Mouse (Mus musculus) thymus, adult 2 months (tissue): ENCODE results near the gene Actg1. TPM values are rescaled to one million over a fixed set of nuclear protein-coding genes. Genes with fewer than 3 reads are reported as not detected.
A peak's percentile ranks its signal among the peaks of the same experiment; 100 is the strongest.

Experiments used
- DNase-seq: peaks from one replicate; pipeline ENCODE4 v3.0.0; 2021
- H3K27ac ChIP-seq: fragments of 200-500 bp; 2 replicates; pipeline ENCODE4 v1.5.1; 2012; ENCODE audit warnings: low read length, control low read depth; ENCODE audit not compliant: control insufficient read depth, insufficient read depth
- H3K27me3 ChIP-seq: fragments of 200-500 bp; 2 replicates; pipeline ENCODE4 v1.6.1; 2012; ENCODE audit warnings: mild to moderate bottlenecking, low read length, moderate library complexity, mixed read lengths; ENCODE audit not compliant: control insufficient read depth, insufficient read depth
- H3K36me3 ChIP-seq: fragments of 200-500 bp; 2 replicates; pipeline ENCODE4 v1.6.1; 2012; ENCODE audit warnings: mild to moderate bottlenecking, low read length, moderate library complexity; ENCODE audit not compliant: control insufficient read depth, insufficient read depth
- H3K4me1 ChIP-seq: fragments of 200-500 bp; replicated peaks from 2 replicates; pipeline ENCODE4 v1.6.1; 2012; ENCODE audit warnings: low read length; ENCODE audit not compliant: control insufficient read depth, insufficient read depth
- H3K4me3 ChIP-seq: fragments of 200-500 bp; 2 replicates; pipeline ENCODE4 v1.5.1; 2012; ENCODE audit warnings: mild to moderate bottlenecking, low read length, control low read depth, moderate library complexity; ENCODE audit not compliant: control insufficient read depth, insufficient read depth
- CTCF ChIP-seq: fragments of 200-500 bp; IDR thresholded peaks from 2 replicates; pipeline ENCODE4 v1.5.1; 2012; ENCODE audit warnings: mild to moderate bottlenecking, control low read depth, low read length, moderate library complexity, borderline replicate concordance; ENCODE audit not compliant: control insufficient read depth, poor library complexity, insufficient read depth; ENCODE audit errors: extremely low read depth
- POLR2A ChIP-seq: fragments of 200-500 bp; IDR thresholded peaks from 2 replicates; pipeline ENCODE4 v1.6.1; 2012; ENCODE audit warnings: mild to moderate bottlenecking, low read length, control low read depth, moderate library complexity; ENCODE audit not compliant: control insufficient read depth, poor library complexity, insufficient read depth; ENCODE audit errors: extremely low read depth
- WGBS: fragments of 180-500 bp; shearing (Covaris S2); methylation state at CpG from one replicate; pipeline ENCODE4 v1.1.7; 2018; 5-methylcytosine and 5-hydroxymethylcytosine counted together
- polyA plus RNA-seq: library from polyadenylated mRNA; depleted of rRNA; stranded (reverse); fragments of >200 nt; gene quantifications from 2 replicates; pipeline ENCODE4 v1.2.3, GENCODE M21; 2012

Gene Actg1
- polyA plus RNA-seq, 1 experiment: 1,233 TPM

GRCm38 (mm10) chr11:120345067-120345681 lies 3.2 kb downstream of the Actg1 start:
- 82% methylated on average over 1 of the region's 1 CpGs for WGBS

GRCm38 (mm10) chr11:120344310-120344920 lies 3.9 kb downstream of the Actg1 start:
- no peaks in the 10 kb centered on the region for H3K27me3 ChIP-seq
- H3K4me1 ChIP-seq: peaks cover 14% of the 10 kb centered on the region
- no peak overlapping the region for H3K4me3 ChIP-seq
- no peak overlapping the region for H3K27ac ChIP-seq
- 84% methylated on average over 5 of the region's 5 CpGs for WGBS
- peaks cover 13% of the 10 kb centered on the region for H3K36me3 ChIP-seq
- peak; percentile 0 for DNase-seq
- TF ChIP-seq POLR2A: no peak
- no peak for TF ChIP-seq CTCF

More at GRCm38 (mm10) chr11:120345067-120345681, 3.2 kb downstream of the Actg1 start:
- H3K4me3 ChIP-seq: no peak overlapping the region
- no peak for TF ChIP-seq CTCF
- no peak for TF ChIP-seq POLR2A
- H3K27ac ChIP-seq: no peak overlapping the region
- H3K27me3 ChIP-seq: no peaks in the 10 kb centered on the region
- peaks cover 19% of the 10 kb centered on the region for H3K4me1 ChIP-seq
- peak; percentile 0 for DNase-seq
- peaks cover 13% of the 10 kb centered on the region for H3K36me3 ChIP-seq

GRCm38 (mm10) chr11:120343519-120344309 lies 4.6 kb downstream of the Actg1 start:
- Histone ChIP-seq H3K4me3 (no peak overlapping the region), H3K27me3 (no peaks in the 10 kb centered on the region), H3K36me3 (peaks cover 13% of the 10 kb centered on the region), H3K4me1 (peaks cover 10% of the 10 kb centered on the region), H3K27ac (no peak overlapping the region)
- TF ChIP-seq CTCF: no peak
- no peak for TF ChIP-seq POLR2A
- WGBS: 93% methylated on average over 5 of the region's 5 CpGs
- peak; percentile 1 for DNase-seq

GRCm38 (mm10) chr11:120342656-120343160 lies 5.6 kb downstream of the Actg1 start:
- DNase-seq: no peak
- Histone ChIP-seq H3K27me3 (no peaks in the 10 kb centered on the region), H3K36me3 (peaks cover 13% of the 10 kb centered on the region), H3K4me3 (no peak overlapping the region), H3K27ac (no peak overlapping the region), H3K4me1 (peaks cover 10% of the 10 kb centered on the region)
- WGBS: 94% methylated on average over 5 of the region's 5 CpGs
- TF ChIP-seq POLR2A: no peak
- TF ChIP-seq CTCF: no peak

- TF ChIP-seq POLR2A (no peak), CTCF (no peak)
- 99% methylated on average over 4 of the region's 4 CpGs for WGBS
- H3K4me3 ChIP-seq: no peak overlapping the region
- no peak for DNase-seq
- peaks cover 12% of the 10 kb centered on the region for H3K36me3 ChIP-seq
- no peaks in the 10 kb centered on the region for H3K27me3 ChIP-seq
- H3K4me1 ChIP-seq: peaks cover 6% of the 10 kb centered on the region
- H3K27ac ChIP-seq: no peak overlapping the region
These were observed 6.7 kb downstream of the Actg1 start for GRCm38 (mm10) chr11:120341661-120342060.

- Histone ChIP-seq H3K27ac (no peak overlapping the region), H3K4me3 (no peak overlapping the region), H3K36me3 (peaks cover 3% of the 10 kb centered on the region), H3K27me3 (no peaks in the 10 kb centered on the region), H3K4me1 (peaks cover 3% of the 10 kb centered on the region; the same call in 1 of the 2 replicates)
- DNase-seq: no peak
- TF ChIP-seq CTCF (no peak), POLR2A (no peak)
- WGBS: 51% methylated on average over 10 of the region's 10 CpGs
These were observed 8.3 kb downstream of the Actg1 start for GRCm38 (mm10) chr11:120339978-120340513.
